ENCODE assay signal across 8 mouse cellular contexts in genomic region chr10:67226109-67226508, GRCm38 (mm10). TPM values are rescaled to one million over a fixed set of nuclear protein-coding genes. Genes with fewer than 3 reads are reported as not detected.
DNase-seq lines count a peak whose midpoint lies in the region; ATAC-seq and TF ChIP-seq lines count a peak whose summit lies in the region.

No protein-coding gene starts in this region.

- H3K27ac ChIP-seq in liver, postnatal 0 days (ENCODE audit: low read depth), result peak overlapping the region; percentile 55; the same call in 1 of the 2 replicates

- H3K9me3 ChIP-seq in liver, postnatal 0 days (ENCODE audit: low read length), result no peaks in the 10 kb centered on the region

- H3K4me2 ChIP-seq in liver, postnatal 0 days (ENCODE audit: low read depth, low read length), result no peak overlapping the region

- H3K4me3 ChIP-seq in lung, adult 2 months (replicated peaks; ENCODE audit: extremely low read depth, low read depth, low read length), result no peak overlapping the region
- no peak overlapping the region for H3K4me3 ChIP-seq in liver, postnatal 0 days (ENCODE audit: low read depth, low read length)

- H3K36me3 ChIP-seq in liver, postnatal 0 days (replicated peaks; ENCODE audit: insufficient read depth, low read length), result peaks cover 46% of the 10 kb centered on the region

- 30% methylated on average over 7 of the region's 7 CpGs for WGBS in lung, adult 2 months
- 43% methylated on average over 7 of the region's 7 CpGs for WGBS in liver, postnatal 0 days (ENCODE audit: insufficient replicate concordance)

- no peaks in the 10 kb centered on the region for H3K27me3 ChIP-seq in liver, postnatal 0 days (ENCODE audit: insufficient read depth, low read length)

- no peak overlapping the region for H3K9ac ChIP-seq in liver, postnatal 0 days (replicated peaks)

- H3K4me1 ChIP-seq in lung, adult 2 months (ENCODE audit: control insufficient read depth, insufficient read depth, low read length), result peaks cover 16% of the 10 kb centered on the region
- H3K4me1 ChIP-seq in liver, postnatal 0 days (ENCODE audit: insufficient read depth), result no peaks in the 10 kb centered on the region

- DNase-seq in lung, adult 18-20 months, result peak; percentile 45 to 48
- DNase-seq in lung, adult 2 months, result no peak
- peak; percentile 24 for DNase-seq in cerebellum, adult 11 months
- DNase-seq in gastrocnemius, postnatal 14 days, result peak; percentile 62
- peak; percentile 69 for DNase-seq in kidney, postnatal 10 days
- peak; percentile 59 for DNase-seq in liver, postnatal 0 days
- peak; percentile 35 to 48 for DNase-seq in spleen, postnatal 36 days (ENCODE audit: low spot score in 2 of 2)
- DNase-seq in thymus, adult 18-20 months, result no peak

- TF ChIP-seq EP300 in liver, postnatal 0 days (IDR thresholded peaks at IDR 0.05; ENCODE audit: low read depth), result no peak

- intact Hi-C loops in gastrocnemius, postnatal 14 days (cut with DNase I; ENCODE audit: low total_unique reads), result loop anchor here (10.0 kb wide), 1 partner anchor 311 kb away; no protein-coding TSS in a partner anchor

- no peak for TF ChIP-seq POLR2A in lung, adult 2 months (IDR thresholded peaks at IDR 0.05; ENCODE audit: borderline replicate concordance, extremely low read depth, low read depth, low read length)

- peak; percentile 44 for ATAC-seq in liver, postnatal 0 days

- no peak for TF ChIP-seq CTCF in lung, adult 2 months (IDR thresholded peaks at IDR 0.05; ENCODE audit: insufficient read depth, low read length)
- no peak for TF ChIP-seq CTCF in liver, postnatal 0 days (IDR thresholded peaks at IDR 0.05; ENCODE audit: low read depth)

RNA-seq across cellular contexts. Expression of gene Nrbf2, which starts 59.0 kb away (rescaled TPM):
- 8.3 TPM in 2 replicates for polyA plus RNA-seq in lung, adult 2 months (2012; rRNA removed)
- total RNA-seq in gastrocnemius, postnatal 14 days (2021), result 10 to 100 TPM in 1 of 2 experiments, 1 to 10 TPM in 1; 8.7 to 12.4 TPM
- 17.5 and 20.2 TPM in 2 replicates for polyA plus RNA-seq in liver, postnatal 0 days (2015; fragmentation: Nextera tagmentation; extraction: Ambion mirVana)

Comparison
In these comparisons a context has a peak if more than half of its experiments do, and no peak if none do; other contexts are left out.
1. DNase-seq: peak in lung, adult 18-20 months (2 of 2), cerebellum, adult 11 months (single experiment), gastrocnemius, postnatal 14 days (single experiment), kidney, postnatal 10 days (single experiment), liver, postnatal 0 days (single experiment) and spleen, postnatal 36 days (2 of 2); none in lung, adult 2 months (single experiment) and thymus, adult 18-20 months (0 of 2).